Mouse (Mus musculus): Measurements from ENCODE around the gene Pitpna.

- TF ChIP-seq CTCF (IDR thresholded peaks at IDR 0.05; ENCODE audit: borderline replicate concordance, insufficient read depth, low read length) (no peak), POLR2A (IDR thresholded peaks at IDR 0.05; ENCODE audit: low read depth, low read length) (no peak)
These were observed 6.3 kb upstream of the Pitpna start for GRCm38 (mm10) chr11:75581495-75582149.

Data from embryonic fibroblast, embryonic 13.5 days (primary cell).